Mouse (Mus musculus): Measurements from ENCODE around the gene Olfr61. TPM values are rescaled to one million over a fixed set of nuclear protein-coding genes. Genes with fewer than 3 reads are reported as not detected.

Olfr61 gene
- not detected in 2 replicates for polyA plus RNA-seq (2012; rRNA removed; ENCODE audit: low replicate concordance)

GRCm38 (mm10) chr7:140628670-140629069 lies at the start of gene Olfr61:
Gene Olfr61, plus strand, starts transcription at chr7:140628970.

DNA sequence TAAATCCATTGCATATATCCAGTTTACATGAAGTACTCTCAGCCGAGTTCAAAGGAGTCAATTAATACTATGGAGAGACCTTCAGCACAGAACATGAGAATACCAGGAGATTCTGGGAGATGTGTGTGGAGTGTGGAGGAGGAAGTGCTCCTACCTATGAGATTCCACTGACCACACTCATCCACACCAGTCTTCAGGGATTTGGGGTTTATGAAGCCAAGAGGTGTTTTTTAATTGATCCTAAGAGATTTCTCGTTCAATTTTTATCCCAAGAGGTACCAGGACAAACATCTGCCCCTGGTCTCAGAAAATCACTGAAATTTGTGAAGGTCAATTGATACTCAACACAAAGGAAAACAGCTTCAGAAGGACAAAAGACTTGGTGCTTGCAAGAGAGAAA lies 27.8 kb upstream of the Olfr61 start, which contains the start of gene Olfr46:
Gene Olfr46 (plus strand): TSS at position 301 of the 400 bp plus-strand sequence.

DNA sequence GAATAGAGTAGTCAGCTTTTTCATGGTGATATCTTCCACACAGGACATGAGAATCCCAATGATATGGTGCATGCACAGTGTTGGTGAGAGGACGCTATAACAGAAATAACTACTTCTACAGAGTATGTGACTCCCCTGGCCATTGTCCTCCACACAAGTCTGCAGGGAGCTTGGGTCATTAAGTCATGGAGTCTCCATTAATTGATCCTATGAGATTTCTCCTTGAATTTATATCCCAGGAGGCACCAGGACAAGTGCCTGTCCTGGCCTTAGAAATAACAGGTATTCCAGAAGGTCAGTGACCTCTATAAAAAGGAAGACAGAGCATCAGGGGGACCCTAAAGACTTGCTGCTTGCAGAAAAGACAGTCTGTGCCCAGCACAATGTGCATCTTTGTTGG lies 17.4 kb downstream of the Olfr61 start, which contains the start of gene Olfr53:
Gene Olfr53 (plus strand): TSS at position 301 of the 400 bp plus-strand sequence.

DNA sequence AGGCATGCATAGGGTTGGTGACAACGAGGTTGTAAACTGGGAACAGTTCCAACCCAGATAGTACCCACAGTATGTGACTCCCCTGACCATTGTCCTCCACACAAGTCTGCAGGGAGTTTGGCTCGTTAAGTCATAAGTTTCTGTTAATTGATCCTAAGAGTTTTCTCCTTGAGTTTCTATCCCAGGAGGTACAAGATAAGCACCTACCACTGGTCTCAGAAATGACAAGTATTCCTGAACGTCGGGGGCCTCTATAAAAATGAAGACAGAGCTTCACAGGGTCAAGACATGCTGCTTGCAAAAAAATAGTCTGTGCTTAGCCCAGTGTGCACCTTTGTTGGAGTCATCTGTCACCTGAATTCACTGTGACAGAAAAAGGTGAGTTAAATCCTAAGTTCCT lies 30.9 kb downstream of the Olfr61 start, which contains the start of gene Olfr539:
Gene Olfr539 (plus strand): TSS at position 301 of the 400 bp plus-strand sequence.

DNA sequence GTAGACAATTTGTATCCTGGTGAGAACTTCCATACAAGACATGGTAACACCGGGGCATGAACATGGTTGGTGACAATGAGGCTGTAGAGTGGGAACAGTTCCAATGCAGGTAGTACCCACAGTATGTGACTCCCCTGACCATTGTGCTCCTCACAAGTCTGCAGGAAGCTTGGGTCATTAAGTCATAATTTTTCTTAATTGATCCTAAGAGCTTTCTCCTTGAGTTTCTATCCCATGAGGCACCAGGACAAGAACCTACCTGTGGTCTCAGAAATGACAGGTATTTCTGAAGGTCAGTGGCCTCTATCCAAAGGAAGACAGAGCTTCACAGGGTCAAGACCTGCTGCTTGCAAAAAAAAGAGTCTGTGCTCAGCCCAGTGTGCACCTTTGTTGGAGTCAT lies 52.9 kb downstream of the Olfr61 start, which contains the start of gene Olfr45:
Gene Olfr45 (plus strand): TSS at position 301 of the 400 bp plus-strand sequence.

Other genes starting within 250 kb of the Olfr61 start
- gene Olfr531, start 226.1 kb upstream of the Olfr61 start, polyA plus RNA-seq (2012; rRNA removed; ENCODE audit: low replicate concordance): not detected in 2 replicates
- not detected in 2 replicates for gene Olfr532, start 207.3 kb upstream of the Olfr61 start, polyA plus RNA-seq (2012; rRNA removed; ENCODE audit: low replicate concordance)
- not detected in 2 replicates for gene Olfr533, start 165.6 kb upstream of the Olfr61 start, polyA plus RNA-seq (2012; rRNA removed; ENCODE audit: low replicate concordance)
- gene Olfr535, start 144.8 kb upstream of the Olfr61 start, polyA plus RNA-seq (2012; rRNA removed; ENCODE audit: low replicate concordance): not detected in 2 replicates
- gene Olfr536, start 121.6 kb upstream of the Olfr61 start, polyA plus RNA-seq (2012; rRNA removed; ENCODE audit: low replicate concordance): not detected in 2 replicates
- not detected in 2 replicates for gene Olfr538, start 61.1 kb upstream of the Olfr61 start, polyA plus RNA-seq (2012; rRNA removed; ENCODE audit: low replicate concordance)
- not detected in 2 replicates for gene Olfr46, start 27.7 kb upstream of the Olfr61 start, polyA plus RNA-seq (2012; rRNA removed; ENCODE audit: low replicate concordance)
- not detected in 2 replicates for gene Olfr53, start 17.5 kb downstream of the Olfr61 start, polyA plus RNA-seq (2012; rRNA removed; ENCODE audit: low replicate concordance)
- gene Olfr539, start 31.0 kb downstream of the Olfr61 start, polyA plus RNA-seq (2012; rRNA removed; ENCODE audit: low replicate concordance): not detected in 2 replicates
- not detected in 2 replicates for gene Olfr45, start 53.0 kb downstream of the Olfr61 start, polyA plus RNA-seq (2012; rRNA removed; ENCODE audit: low replicate concordance)
- gene Olfr541, start 68.3 kb downstream of the Olfr61 start, polyA plus RNA-seq (2012; rRNA removed; ENCODE audit: low replicate concordance): not detected in 2 replicates
- 0.25 and 0.65 TPM in 2 replicates for gene Cyp2e1, start 134.8 kb downstream of the Olfr61 start, polyA plus RNA-seq (2012; rRNA removed; ENCODE audit: low replicate concordance)
- gene Syce1, start 158.9 kb downstream of the Olfr61 start, polyA plus RNA-seq (2012; rRNA removed; ENCODE audit: low replicate concordance): not detected in 2 replicates
- gene Zfp941, start 193.2 kb downstream of the Olfr61 start, polyA plus RNA-seq (2012; rRNA removed; ENCODE audit: low replicate concordance): 0.02 TPM in 1 of 2 replicates, not detected in the other
- gene Urah, start 206.0 kb downstream of the Olfr61 start, polyA plus RNA-seq (2012; rRNA removed; ENCODE audit: low replicate concordance): 70.0 and 92.2 TPM in 2 replicates
- not detected in 2 replicates for gene Scgb1c1, start 216.6 kb downstream of the Olfr61 start, polyA plus RNA-seq (2012; rRNA removed; ENCODE audit: low replicate concordance)
- gene Odf3, start 218.8 kb downstream of the Olfr61 start, polyA plus RNA-seq (2012; rRNA removed; ENCODE audit: low replicate concordance): not detected in 2 replicates
- gene Gm45785, start 227.4 kb downstream of the Olfr61 start, polyA plus RNA-seq (2012; rRNA removed; ENCODE audit: low replicate concordance): not detected in 2 replicates
- gene Ric8a, start 228.0 kb downstream of the Olfr61 start, polyA plus RNA-seq (2012; rRNA removed; ENCODE audit: low replicate concordance): 66.8 and 79.2 TPM in 2 replicates
- gene Bet1l, start 228.6 kb downstream of the Olfr61 start, polyA plus RNA-seq (2012; rRNA removed; ENCODE audit: low replicate concordance): 11.4 and 14.3 TPM in 2 replicates

All from duodenum, adult 2 months (tissue).